Mouse (Mus musculus): ENCODE measurements around the gene Otx1. TPM values are rescaled to one million over a fixed set of nuclear protein-coding genes. Genes with fewer than 3 reads are reported as not detected.

Gene Otx1
- total and polyA plus RNA-seq, 3 experiments: not detected

GRCm38 (mm10) chr11:21994377-21995370, 8.0 kb downstream of the Otx1 start:
- H3K27ac ChIP-seq (ENCODE audit: control insufficient read depth, low read depth, low read length): no peak overlapping the region
- no peaks in the 10 kb centered on the region for H3K36me3 ChIP-seq (ENCODE audit: control insufficient read depth in 1 of 2, insufficient read depth in 2 of 2, low read length in 2 of 2)
- no peaks in the 10 kb centered on the region; a peak in 1 of 4 replicates for H3K27me3 ChIP-seq (ENCODE audit: control insufficient read depth in 1 of 2, insufficient read depth in 2 of 2, low read length in 2 of 2)
- DNase-seq (ENCODE audit: low read depth, low spot score): no peak
- TF ChIP-seq KAT2A (conservative IDR thresholded peaks at IDR 0.05; ENCODE audit: low read depth, low read length) (no peak), POLR2AphosphoS5 (IDR thresholded peaks at IDR 0.05; ENCODE audit: borderline replicate concordance, low read depth, low read length) (no peak), TBP (IDR thresholded peaks at IDR 0.05; ENCODE audit: low read depth, low read length) (no peak), ELF1 (IDR thresholded peaks at IDR 0.05; ENCODE audit: low read depth, low read length) (no peak), POLR2AphosphoS2 (IDR thresholded peaks at IDR 0.05; ENCODE audit: low read length) (no peak), ETS1 (IDR thresholded peaks at IDR 0.05; ENCODE audit: low read depth, low read length) (no peak), MAFK (IDR thresholded peaks at IDR 0.05; ENCODE audit: borderline replicate concordance, low read depth, low read length) (no peak), BHLHE40 (IDR thresholded peaks at IDR 0.05; ENCODE audit: borderline replicate concordance, low read depth, low read length) (no peak), ZNF384 (IDR thresholded peaks at IDR 0.05; ENCODE audit: low read depth, low read length) (no peak), MEF2A (IDR thresholded peaks at IDR 0.05; ENCODE audit: extremely low read depth, insufficient replicate concordance, low read depth, low read length, poor library complexity, severe bottlenecking) (no peak)
- H3K79me2 ChIP-seq (ENCODE audit: control insufficient read depth, insufficient read depth, low read length, poor library complexity): no peaks in the 10 kb centered on the region
- no peak overlapping the region for H3K4me3 ChIP-seq (ENCODE audit: control insufficient read depth in 1 of 2, insufficient read depth in 1 of 2, low read depth in 2 of 2, low read length in 2 of 2)
- no peak overlapping the region for H3K9ac ChIP-seq (ENCODE audit: control insufficient read depth, low read depth, low read length, poor library complexity, severe bottlenecking)
- H3K4me1 ChIP-seq (ENCODE audit: control insufficient read depth in 1 of 2, insufficient read depth in 2 of 2, low read length in 2 of 2): no peaks in the 10 kb centered on the region
- H3K9me3 ChIP-seq (replicated peaks; ENCODE audit: insufficient read depth, low read length): no peaks in the 10 kb centered on the region

- DNase-seq (ENCODE audit: low read depth, low spot score): no peak
- no peaks in the 10 kb centered on the region for H3K36me3 ChIP-seq (ENCODE audit: control insufficient read depth in 1 of 2, insufficient read depth in 2 of 2, low read length in 2 of 2)
- TF ChIP-seq RCOR1 (IDR thresholded peaks at IDR 0.05; ENCODE audit: low read depth, low read length) (no peak), E2F4 (IDR thresholded peaks at IDR 0.05; ENCODE audit: borderline replicate concordance, low read depth, low read length) (no peak), TBP (IDR thresholded peaks at IDR 0.05; ENCODE audit: low read depth, low read length) (no peak), MYC (IDR thresholded peaks at IDR 0.05; ENCODE audit: low read depth, low read length) (no peak), MXI1 (IDR thresholded peaks at IDR 0.05; ENCODE audit: low read depth, low read length) (no peak), MAX (IDR thresholded peaks at IDR 0.05; ENCODE audit: low read length) (no peak), ELF1 (IDR thresholded peaks at IDR 0.05; ENCODE audit: low read depth, low read length) (no peak), ZC3H11A (IDR thresholded peaks at IDR 0.05; ENCODE audit: low read depth, low read length) (no peak), TAL1 (IDR thresholded peaks at IDR 0.05; ENCODE audit: low read length) (no peak), USF2 (IDR thresholded peaks at IDR 0.05; ENCODE audit: borderline replicate concordance in 1 of 2, insufficient read depth in 1 of 2, low read depth in 1 of 2, low read length in 2 of 2) (no peak), POLR2AphosphoS2 (IDR thresholded peaks at IDR 0.05; ENCODE audit: low read length) (no peak), NRF1 (IDR thresholded peaks at IDR 0.05; ENCODE audit: insufficient read depth, low read depth, low read length, poor library complexity, severe bottlenecking) (no peak)
- H3K79me2 ChIP-seq (ENCODE audit: control insufficient read depth, insufficient read depth, low read length, poor library complexity): no peaks in the 10 kb centered on the region
- H3K4me1 ChIP-seq (ENCODE audit: control insufficient read depth in 1 of 2, insufficient read depth in 2 of 2, low read length in 2 of 2): no peaks in the 10 kb centered on the region
- no peak overlapping the region for H3K4me3 ChIP-seq (ENCODE audit: control insufficient read depth in 1 of 2, insufficient read depth in 1 of 2, low read depth in 2 of 2, low read length in 2 of 2)
- no peaks in the 10 kb centered on the region for H3K9me3 ChIP-seq (replicated peaks; ENCODE audit: insufficient read depth, low read length)
- no peak overlapping the region for H3K9ac ChIP-seq (ENCODE audit: control insufficient read depth, low read depth, low read length, poor library complexity, severe bottlenecking)
- no peaks in the 10 kb centered on the region; a peak in 1 of 4 replicates for H3K27me3 ChIP-seq (ENCODE audit: control insufficient read depth in 1 of 2, insufficient read depth in 2 of 2, low read length in 2 of 2)
- H3K27ac ChIP-seq (ENCODE audit: control insufficient read depth, low read depth, low read length): no peak overlapping the region
Observed at GRCm38 (mm10) chr11:21993597-21994376, 8.9 kb downstream of the Otx1 start.
